Mouse (Mus musculus) erythroid progenitor cell, adult 5-6 weeks (primary cell): ENCODE measurements around the gene Itpkb. TPM values are rescaled to one million over a fixed set of nuclear protein-coding genes. Genes with fewer than 3 reads are reported as not detected.

Source experiments
- ATAC-seq: replicated peaks from 2 replicates; pipeline ENCODE4 v1.8.0; 2016; ENCODE audit warnings: moderate number of reproducible peaks, mild to moderate bottlenecking, moderate TSS enrichment, inconsistent platforms; ENCODE audit not compliant: poor library complexity, low FRiP score, severe bottlenecking
- total RNA-seq, 2 experiments: library from RNA; stranded (forward) in 1 of 2; stranded (reverse) in 1 of 2; fragments of 150-400 nt in 1 of 2; fragments of 186-747, 209-891 nt in 1 of 2; gene quantifications; 2 replicates each; pipeline versions ENCODE4 v1.2.3 to v1.2.4; 2015 to 2017; ENCODE audit warnings: low replicate concordance in 2 of 2

Itpkb gene
- total RNA-seq, 2 experiments from 2014 or later, result 2.5 to 2.6 TPM

GRCm38 (mm10) chr1:180313517-180314440 lies 16.5 kb upstream of the Itpkb start:
- no peak for ATAC-seq

GRCm38 (mm10) chr1:180314641-180315040 lies 15.6 kb upstream of the Itpkb start:
- ATAC-seq, result no peak

- ATAC-seq, result no peak
These were observed 15.2 kb upstream of the Itpkb start for GRCm38 (mm10) chr1:180315127-180315526.

GRCm38 (mm10) chr1:180317450-180317849 lies 12.8 kb upstream of the Itpkb start:
- no peak for ATAC-seq

- ATAC-seq, result no peak
These were observed 11.9 kb upstream of the Itpkb start for GRCm38 (mm10) chr1:180318407-180318806.

- no peak for ATAC-seq
These were observed 10.4 kb upstream of the Itpkb start for GRCm38 (mm10) chr1:180319895-180320294.

GRCm38 (mm10) chr1:180322896-180323295 lies 7.4 kb upstream of the Itpkb start:
- no peak for ATAC-seq

- no peak for ATAC-seq
These were observed 6.8 kb upstream of the Itpkb start for GRCm38 (mm10) chr1:180323491-180323890.

GRCm38 (mm10) chr1:180324271-180324670 lies 6.0 kb upstream of the Itpkb start:
- no peak for ATAC-seq

GRCm38 (mm10) chr1:180328794-180329665 lies 1.3 kb upstream of the Itpkb start:
- no peak for ATAC-seq

- ATAC-seq, result no peak
These were observed 579 bp upstream of the Itpkb start for GRCm38 (mm10) chr1:180329706-180330105.

- no peak for ATAC-seq
These were observed 641 bp downstream of the Itpkb start for GRCm38 (mm10) chr1:180330707-180331545.

GRCm38 (mm10) chr1:180331546-180332075 lies 1.3 kb downstream of the Itpkb start:
- ATAC-seq, result no peak

GRCm38 (mm10) chr1:180332076-180332927 lies 2.0 kb downstream of the Itpkb start:
- no peak for ATAC-seq

GRCm38 (mm10) chr1:180332928-180333440 lies 2.7 kb downstream of the Itpkb start:
- 0 out of 2 replicates have a peak, but pooled peaks have one; percentile 20 for ATAC-seq

- no peak for ATAC-seq
These were observed 3.3 kb downstream of the Itpkb start for GRCm38 (mm10) chr1:180333588-180333987.

GRCm38 (mm10) chr1:180334541-180334940 lies 4.3 kb downstream of the Itpkb start:
- no peak for ATAC-seq
